Mouse (Mus musculus): ENCODE data around the gene Cfap58.

The Cfap58 gene

DNA sequence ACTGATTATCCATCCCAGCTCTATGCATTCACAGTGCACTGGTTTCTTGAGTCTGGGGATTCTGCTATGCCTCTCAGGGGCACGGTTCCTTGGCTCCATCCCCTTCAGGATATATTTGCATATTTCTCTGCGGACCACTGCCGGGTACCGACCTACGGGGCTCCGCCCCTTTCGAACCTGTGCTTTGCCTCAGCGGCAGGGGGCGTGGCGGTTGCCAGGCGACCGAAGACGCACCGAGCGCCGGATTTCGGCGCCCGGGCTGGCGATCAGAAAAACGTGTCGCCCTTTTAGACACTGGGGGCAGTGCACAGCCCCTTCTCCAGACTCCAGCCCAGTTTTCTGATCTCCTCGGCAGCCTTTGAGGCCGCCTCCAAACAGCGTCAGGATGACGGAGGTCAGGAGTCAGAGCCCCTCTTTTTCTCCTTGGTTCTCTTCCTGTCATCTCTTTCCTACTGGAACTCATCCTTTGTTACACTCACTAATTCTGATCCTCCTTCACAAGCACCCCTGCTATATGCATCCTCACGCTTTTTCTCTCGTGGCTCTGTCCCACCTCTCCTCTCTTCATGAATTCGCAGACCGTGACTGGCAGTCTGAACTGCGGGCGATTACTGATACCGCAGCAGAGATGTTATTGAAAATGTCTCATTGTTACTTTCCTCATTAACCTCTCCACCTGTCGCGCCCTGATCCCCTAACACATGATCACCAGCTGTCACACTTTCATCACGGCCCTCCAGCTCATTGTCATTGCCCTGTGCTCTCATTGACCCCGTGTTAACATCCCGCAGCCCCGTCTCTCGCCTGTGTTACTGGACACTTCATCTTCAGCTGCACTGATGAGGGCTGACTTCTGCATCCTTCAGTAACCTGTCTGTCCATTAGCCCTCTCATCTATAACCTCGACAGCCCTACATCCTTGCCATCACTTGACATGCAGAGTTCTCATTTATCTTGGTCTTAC lies at the start of gene Cfap58:
Gene Cfap58, plus strand, starts transcription at position 233 of the 964 bp plus-strand sequence.
- no peak for DNase-seq (ENCODE audit: low spot score)

DNA sequence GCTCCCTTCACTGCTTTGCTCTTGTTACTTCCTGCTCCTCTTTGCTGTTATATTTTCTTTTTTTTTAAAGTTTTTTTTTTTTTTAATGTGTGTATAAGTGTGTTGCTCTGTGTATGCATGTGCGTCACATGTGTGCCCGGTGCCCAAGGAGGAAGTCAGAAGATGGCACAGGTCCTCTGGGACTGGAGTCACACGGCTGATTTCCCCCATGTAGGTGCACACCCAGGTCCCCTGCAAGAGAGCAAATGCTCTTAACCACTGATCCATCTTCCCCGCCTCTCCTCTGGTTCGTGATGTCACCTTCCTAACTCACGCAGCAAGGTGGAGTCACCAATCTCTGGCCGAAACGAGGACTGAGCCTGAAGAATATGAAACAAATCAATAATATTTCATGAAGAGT lies 49.4 kb upstream of the Cfap58 start:
- no peak for DNase-seq (ENCODE audit: low spot score)

DNA sequence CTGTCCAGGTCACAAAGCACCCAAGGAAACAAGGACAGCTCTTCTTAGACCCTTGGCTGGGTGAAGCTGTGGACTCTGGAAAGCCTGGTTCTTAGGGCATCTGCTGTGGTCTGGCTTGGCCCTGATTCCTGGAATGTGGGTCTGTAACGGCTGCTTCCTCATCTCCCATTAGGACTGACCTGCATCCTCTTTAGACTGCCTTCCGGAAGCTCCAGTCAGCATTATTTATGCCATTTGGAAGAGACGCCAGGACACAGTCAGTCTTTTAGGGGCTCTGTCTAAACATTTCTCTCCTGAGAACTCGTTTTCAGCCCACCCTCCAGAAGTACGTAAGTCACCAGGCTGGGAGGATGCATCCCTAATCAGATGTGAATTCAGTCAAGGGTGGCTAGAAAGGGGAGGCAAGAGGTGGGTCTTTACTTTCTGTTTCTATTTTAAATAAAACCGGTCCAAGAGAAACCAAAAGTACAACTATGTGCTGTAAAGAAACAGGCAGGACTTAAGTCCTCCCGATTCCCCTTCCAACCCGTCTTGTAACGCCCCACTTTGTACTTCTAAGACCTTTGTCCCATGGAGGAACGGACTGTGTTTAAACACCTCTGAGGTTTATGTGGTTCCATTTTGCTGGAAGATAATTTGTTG lies 46.9 kb upstream of the Cfap58 start:
- no peak for DNase-seq (ENCODE audit: low spot score)

DNA sequence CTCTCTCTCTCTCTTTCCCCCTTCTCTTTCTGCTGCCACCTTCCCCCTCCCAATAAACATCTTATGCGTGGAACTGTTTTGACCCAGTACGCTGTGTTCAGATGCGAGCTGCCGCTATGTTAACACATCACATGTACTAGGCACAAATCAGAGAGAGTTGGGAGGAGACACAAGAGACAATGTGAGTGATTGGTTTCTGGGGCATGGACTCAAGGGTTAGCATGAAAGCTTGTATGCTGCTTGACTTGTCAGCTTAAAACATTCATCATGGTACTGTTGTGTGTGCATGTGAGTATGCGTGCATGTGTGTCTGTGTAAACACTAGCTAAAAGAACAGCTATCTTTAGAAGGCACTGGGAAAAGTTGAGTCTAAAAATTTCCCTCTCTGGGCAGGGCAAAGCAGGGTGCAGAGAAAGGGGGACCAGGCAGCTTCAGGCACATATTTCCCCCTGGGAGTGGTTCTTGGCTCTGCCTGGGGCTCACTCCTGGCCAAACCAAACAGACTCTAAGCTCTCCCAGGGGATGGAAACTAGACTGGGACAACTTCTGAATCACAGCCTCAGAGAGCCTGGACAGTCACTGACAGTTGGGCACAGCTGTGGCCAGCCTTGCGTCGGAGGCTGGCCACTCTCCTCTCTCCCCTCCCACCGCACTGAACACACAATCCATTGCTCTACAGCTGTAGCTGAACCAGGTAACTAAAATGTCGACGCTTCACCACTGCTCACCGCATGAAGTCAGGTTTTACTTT lies 45.7 kb upstream of the Cfap58 start:
- no peak for DNase-seq (ENCODE audit: low spot score)

DNA sequence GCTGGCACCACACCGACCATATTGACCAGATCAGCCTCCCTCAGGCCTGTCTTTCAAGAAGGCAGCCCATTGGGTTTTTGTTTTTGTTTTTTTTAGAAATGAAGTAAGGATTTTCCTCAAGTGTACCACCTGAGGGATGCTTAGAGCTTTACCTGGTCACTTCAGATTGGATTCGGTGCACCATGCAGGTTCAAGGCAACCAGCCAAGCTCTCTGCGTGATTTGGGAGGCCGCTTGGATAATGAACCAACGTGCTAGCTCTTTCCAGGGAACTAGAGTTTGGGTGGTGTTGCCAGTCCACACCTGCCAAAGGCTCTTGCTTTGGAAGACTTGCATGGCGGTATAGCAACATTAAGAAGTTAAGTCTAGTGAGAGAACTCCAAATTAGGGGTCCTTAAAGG lies 44.4 kb upstream of the Cfap58 start:
- no peak for DNase-seq (ENCODE audit: low spot score)

DNA sequence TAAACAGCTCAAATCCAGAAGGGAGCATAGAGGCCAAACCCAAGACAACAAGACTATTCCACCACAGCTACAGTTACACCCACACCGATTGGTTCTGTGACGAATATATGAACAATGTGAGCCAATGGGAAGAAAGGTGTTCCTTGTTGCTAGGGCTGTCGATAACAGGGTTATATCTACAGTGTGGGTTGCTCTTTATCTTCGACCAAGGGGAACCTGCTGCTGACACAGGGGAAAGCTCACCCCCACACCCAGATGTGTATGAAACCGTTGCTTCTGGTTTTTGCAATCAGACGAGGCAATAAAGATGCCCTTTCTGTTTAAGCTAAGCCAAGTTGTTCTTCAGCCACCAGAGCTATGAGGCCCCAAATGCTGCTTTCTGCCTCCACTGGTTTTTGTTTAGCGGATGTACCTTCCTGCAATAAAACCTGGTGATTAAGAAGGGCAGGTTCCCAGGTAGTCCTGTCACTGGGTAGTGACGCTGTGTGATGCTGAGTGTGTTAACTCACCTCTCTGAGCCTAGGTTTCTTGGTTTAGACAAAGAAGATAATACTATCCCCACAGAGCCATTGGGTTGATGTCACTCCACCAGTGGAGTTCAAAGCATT lies 38.9 kb upstream of the Cfap58 start:
- no peak for DNase-seq (ENCODE audit: low spot score)

DNA sequence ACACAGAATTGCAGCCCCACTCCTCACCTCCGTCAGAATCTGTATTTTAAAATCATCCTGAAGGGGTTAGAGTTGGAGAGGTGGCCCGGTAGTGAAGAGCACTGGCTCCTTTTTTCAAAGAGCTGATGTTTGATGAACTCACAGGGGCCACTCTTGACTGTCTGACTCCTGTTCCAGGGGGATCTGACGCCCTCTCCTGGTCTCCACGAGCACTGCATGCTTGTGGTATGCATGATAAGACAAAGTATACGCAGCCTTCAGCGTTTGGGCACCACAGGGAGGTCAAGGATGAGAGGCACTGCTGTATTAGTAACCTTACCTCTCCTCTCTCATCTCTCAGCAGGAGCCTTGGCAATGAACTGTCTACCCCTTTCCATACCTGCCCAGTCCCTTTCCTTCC lies 37.5 kb upstream of the Cfap58 start:
- no peak for DNase-seq (ENCODE audit: low spot score)

DNA sequence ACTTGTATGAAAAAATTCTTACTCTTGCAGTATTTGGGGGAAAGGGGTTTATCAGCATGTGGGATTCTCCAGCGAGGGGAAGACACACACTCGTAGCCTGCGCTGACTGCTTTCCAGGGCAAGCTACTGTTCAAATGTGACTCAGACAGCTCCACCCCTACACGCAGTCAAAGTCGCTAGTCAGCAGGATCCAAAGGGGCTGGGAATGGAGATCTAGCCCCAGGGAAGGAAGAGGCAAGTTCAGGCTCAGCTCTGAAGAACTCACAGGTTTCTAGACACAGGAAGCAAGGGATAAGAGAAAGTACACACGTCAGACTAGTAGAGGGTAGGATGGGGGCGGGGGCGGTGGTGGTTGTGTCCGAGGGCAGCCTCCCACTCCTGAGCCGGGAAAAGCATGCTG lies 36.9 kb upstream of the Cfap58 start:
- DNase-seq (ENCODE audit: low spot score), result no peak

DNA sequence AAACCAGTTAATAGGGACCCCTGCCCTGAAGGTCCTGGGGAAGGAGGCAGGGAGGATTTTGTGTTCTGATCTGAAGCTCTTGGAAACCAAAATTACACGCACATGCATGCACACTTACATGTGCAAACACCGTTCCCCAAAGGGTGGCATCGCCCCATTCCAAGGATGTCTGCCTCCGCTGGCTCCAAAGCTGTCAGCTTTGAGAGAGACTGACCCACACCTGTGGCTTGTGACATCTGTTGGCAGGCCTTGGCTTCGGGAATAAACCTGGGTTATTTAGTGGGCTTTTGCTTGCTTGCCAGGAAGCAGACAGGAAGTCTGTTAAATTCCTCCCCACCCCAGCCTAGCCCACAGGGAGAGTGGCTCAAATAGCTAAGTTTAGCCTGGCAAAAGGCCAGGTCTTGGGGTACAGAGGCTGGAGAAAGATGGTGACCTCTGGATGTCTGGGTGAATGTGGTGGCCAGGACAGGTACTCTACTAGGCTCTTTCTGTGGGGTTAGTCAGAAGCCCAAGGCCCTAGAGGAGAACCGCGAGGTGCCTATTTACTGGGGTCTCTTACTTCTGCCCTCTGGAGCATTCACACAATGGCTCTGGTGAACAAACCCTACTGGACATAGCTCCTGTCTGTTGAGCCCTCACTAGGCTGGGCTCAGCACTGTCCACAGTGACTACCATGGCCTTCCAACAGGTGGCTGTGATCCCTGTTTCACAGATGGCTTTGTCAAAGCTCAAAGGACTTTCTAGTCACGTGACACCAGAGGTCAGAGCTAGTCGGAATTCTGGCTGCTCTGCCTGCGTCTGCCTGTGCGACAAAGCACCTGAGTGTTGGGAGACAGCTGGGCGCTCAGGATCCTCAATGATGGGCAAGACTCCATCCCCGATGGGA lies 34.9 kb upstream of the Cfap58 start:
- no peak for DNase-seq (ENCODE audit: low spot score)

DNA sequence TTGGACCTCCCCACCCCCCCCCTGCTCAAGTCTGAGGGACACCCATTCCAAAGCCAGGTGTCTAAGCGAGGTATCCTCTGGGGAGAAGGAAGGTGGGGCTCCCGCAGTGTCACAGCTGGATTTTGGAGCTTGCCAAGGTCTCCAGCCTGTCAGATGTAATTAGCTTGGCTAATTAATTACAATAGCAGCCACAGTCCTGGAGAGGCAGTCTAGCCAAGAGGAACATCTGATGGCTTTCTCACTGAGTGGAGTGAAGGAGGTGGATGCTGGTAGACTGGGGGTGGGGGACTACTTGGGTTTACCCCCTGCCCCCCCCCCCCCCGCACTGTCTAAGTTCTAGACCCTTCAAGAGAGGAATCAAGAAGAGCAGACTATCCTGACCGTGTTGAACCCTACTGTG lies 33.8 kb upstream of the Cfap58 start:
- DNase-seq (ENCODE audit: low spot score), result no peak

DNA sequence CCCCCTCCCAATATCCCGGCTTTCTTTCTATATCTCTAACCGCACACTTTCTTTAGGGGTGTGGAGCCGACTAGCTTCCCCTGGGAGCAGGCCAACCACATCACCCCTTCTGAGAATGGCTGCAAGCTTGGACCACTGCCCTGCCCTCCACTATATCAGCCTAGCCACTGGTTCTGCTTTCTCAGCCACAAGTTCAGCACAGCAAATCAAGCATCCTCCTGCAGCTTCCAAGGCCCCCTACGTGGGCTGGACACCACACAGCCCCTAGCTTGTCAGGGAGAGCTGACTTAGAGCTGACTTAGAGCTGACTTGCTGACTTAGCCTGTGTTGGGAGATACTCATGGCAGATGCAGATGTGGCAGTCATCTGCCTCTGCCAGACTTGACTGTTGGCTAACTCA lies 32.4 kb upstream of the Cfap58 start:
- no peak for DNase-seq (ENCODE audit: low spot score)

DNA sequence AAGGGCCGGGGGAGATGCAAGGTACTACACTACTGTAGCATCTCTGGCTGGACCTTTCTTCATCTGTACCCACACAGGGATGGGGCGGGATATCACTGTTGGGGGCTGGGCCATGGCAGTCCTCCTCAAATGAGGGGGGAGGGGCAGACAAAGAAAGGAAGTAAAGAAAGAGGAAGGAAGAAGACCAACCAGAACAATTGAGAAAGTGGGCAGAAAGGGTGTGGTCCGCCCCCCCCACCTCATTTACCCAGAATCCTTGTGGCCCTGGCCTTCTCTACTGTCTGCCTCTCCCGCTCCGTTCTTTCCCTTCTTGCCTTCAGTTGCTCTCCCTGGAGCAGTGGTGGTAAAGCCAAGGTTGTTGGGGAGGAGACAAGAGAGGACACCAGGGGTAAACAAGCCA lies 31.9 kb upstream of the Cfap58 start:
- DNase-seq (ENCODE audit: low spot score), result no peak

DNA sequence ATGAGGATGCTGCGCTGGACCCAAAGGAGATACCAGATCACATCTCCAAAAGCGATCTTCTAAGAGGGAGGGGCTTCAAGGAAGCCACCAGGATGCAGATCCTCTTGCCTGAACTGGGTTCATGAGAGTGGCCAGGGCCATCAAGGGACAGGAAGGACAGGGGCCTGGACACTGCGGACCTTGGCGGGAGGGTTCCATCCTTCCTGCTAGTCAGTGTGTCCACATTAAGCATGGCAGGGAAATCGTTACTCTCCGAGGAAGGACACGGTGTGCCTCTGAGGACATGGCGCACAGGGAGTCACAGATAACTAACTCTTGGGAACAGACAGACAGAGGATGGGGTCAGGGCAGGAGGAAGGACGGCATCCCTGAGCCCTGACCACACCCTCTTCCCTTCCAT lies 29.9 kb upstream of the Cfap58 start:
- DNase-seq (ENCODE audit: low spot score), result no peak

DNA sequence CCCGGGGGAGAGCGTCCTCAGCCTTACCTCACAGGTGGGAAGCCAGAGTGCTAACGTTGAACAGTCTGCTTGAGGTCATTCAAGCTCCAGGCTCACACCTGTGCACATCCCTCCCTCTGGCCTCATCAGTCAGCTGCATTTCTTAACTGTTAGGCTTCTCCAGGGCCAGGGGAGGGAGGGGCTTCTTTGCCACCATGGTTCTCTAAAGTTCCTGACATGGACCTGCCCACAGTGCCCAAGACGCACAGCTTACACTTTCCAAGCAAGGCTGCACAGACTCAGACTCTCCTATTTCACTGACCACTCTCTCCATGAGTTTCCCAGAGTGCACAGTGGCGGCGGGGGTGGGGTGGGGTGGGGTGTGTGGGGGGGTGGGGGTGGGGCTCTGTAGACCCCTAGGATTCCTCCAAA lies 28.5 kb upstream of the Cfap58 start:
- DNase-seq (ENCODE audit: low spot score), result no peak

DNA sequence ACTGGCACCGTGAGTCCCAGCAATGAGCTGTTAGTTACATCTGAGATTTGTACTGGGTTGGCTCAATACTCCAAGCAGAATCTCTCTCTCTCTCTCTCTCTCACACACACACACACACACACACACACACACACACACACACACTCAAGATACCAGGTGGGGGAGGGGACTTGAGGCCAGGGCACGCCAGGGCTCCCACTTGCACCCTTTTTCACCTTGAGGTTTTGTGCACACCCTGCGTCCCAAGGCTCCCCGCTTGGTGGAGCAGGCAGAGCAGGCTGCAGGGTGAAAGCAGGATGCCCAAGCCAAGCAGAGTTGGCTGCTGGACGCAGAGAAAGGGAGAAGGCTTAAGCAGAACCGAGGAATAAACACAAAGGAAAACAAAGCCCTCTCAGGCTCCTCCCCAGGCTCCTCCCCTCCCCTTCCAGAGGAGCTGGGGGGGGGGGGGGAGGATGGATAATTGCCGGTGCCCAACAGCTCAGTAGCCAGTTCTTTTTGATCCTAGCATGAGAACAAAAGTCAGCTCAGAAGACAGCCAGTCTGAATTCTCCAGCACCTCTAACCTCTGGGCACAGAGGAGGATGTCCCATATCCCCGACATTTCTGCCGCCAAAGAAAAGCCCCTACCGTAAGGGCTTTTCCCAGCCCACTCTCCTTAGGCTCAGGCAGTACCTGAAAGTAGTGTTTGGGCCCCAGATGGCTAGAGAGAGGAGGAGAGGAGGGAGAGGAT lies 27.9 kb upstream of the Cfap58 start:
- no peak for DNase-seq (ENCODE audit: low spot score)

DNA sequence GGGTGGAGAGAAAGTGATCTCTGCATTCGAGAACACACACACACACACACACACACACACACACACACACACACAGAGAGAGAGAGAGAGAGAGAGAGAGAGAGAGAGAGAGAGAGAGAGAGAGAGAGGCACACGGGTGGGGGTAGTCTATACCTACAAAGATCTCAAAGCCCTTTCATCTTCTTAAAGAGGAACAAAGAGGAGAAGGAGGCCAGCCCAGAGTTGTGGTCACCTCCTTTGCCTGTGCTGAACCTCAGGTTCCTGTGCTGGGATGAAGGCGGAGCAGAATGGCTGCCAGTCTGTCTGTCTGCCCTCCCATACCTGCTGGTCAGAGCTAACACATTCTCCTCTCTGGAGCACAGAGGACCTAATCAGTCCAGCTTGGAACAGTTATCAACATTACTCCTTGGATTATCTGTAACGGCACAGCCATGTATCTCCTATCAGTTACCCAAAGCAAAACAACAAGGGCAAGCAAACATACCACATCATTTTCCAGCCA lies 27.3 kb upstream of the Cfap58 start:
- DNase-seq (ENCODE audit: low spot score), result no peak

DNA sequence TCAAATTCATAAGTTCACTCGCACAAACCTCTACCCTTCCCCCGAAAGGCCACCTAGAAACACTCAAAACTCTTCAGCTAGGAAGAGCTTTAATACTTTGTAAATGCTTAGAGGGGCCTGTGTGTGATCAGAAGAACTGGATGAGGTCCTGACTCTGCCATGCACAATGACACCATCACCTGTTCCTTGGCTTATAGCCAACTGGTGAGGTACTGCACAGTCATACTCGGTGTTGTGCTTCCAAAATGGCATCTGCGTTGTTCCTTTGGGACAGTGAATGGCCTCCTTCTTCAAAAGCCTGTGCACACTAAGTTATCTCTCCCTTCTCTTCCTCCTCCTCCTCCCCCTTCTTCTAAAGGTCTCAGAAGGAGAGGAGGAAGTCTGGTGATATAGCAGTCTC lies 26.7 kb upstream of the Cfap58 start:
- no peak for DNase-seq (ENCODE audit: low spot score)

DNA sequence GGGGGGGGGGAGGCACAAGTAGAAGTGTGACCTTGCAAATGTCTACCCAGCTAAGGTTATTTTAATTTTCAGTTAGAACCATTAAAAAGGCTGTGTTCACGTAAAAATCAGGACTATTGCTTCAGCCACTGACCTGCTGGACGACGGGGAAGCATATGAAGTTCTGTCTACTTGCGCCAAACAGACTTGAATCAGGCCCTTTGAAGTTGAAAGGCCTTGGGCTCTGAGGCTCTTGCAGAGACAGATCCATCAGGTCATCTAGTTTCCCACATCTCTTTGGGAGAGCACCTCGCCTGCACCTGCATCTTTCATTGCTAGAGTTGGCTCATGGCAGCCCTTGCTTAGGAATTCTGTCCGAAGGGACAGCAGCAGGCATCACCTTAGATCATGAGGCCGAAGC lies 24.1 kb upstream of the Cfap58 start:
- no peak for DNase-seq (ENCODE audit: low spot score)

DNA sequence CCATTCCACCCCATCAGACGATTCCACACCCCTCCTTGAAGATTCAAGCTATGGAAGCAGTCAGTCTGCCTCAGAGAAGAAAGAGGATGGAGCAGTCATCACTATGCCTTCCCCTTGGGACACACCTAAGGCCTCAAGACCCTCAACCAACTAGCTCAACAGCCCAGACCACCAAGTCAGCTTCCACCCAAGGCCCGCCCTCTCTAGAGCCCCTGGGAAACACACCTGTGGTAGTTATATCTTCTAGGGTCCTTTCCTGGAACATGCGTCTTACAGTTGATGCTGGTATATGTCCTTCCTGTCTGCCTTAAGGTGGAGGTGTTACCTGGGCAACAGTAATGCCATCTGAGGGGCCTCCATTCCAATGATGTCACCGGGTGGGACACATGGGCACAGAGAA lies 23.3 kb upstream of the Cfap58 start:
- DNase-seq (ENCODE audit: low spot score), result no peak

DNA sequence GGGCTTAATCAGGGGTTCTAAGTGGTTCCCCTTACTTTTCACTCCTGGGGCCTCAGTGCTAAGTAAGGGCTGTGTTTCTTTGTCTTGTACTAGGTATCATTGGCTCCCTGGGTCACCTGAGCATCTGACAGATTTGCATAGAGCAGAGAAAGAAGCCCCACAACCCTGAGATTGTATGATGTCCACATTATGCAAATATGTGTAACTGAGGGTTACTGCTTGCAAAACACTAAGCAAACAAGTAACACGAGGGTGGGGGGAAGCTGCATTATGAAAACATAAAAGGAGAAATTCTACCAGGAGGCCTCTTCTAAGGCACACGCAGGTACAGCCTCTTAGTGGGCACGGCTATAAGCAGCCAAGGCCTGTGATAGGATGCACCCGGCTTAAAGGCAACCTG lies 22.2 kb upstream of the Cfap58 start:
- no peak for DNase-seq (ENCODE audit: low spot score)

DNA sequence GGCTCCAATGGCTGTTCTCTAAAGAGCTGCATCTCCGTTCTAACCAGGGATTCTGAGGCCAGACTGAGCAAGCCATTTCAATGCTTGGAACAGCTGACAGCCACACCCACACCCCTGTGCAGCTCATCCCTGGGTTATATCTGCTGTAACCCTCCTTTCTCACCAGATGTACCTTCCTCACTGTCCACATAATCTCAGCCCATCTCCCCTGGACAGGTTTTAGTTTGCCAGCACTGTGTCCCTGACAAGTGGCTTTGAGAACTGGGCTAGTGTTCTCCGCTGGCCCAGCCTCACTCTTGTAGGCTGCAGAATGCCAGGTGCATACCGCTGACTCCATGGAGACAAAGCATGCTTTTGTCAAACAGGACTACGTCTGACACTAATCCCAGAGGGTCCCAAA lies 20.1 kb upstream of the Cfap58 start:
- no peak for DNase-seq (ENCODE audit: low spot score)
